Mouse (Mus musculus): ENCODE results near the gene Scp2d1.
"Not testable (repeated sequence)": the region's sequence is repeated elsewhere in the genome, so short reads cannot be mapped to it uniquely, and the experiment has no call there.

Scp2d1 gene

GRCm38 (mm10) chr2:144823356-144823755, at the start of gene Scp2d1:
Gene Scp2d1 (plus strand): TSS chr2:144823656.
- not testable (repeated sequence) for DNase-seq (ENCODE audit: low spot score)

GRCm38 (mm10) chr2:144774636-144775160, 48.8 kb upstream of the Scp2d1 start:
- no peak for DNase-seq (ENCODE audit: low spot score)

GRCm38 (mm10) chr2:144775626-144776025, 47.8 kb upstream of the Scp2d1 start:
- no peak for DNase-seq (ENCODE audit: low spot score)

- no peak for DNase-seq (ENCODE audit: low spot score)
These were observed 44.2 kb upstream of the Scp2d1 start for GRCm38 (mm10) chr2:144779263-144779662.

- DNase-seq (ENCODE audit: low spot score): no peak
These were observed 42.7 kb upstream of the Scp2d1 start for GRCm38 (mm10) chr2:144780731-144781130.

GRCm38 (mm10) chr2:144781871-144782270, 41.6 kb upstream of the Scp2d1 start:
- DNase-seq (ENCODE audit: low spot score): no peak

- no peak for DNase-seq (ENCODE audit: low spot score)
These were observed 41.0 kb upstream of the Scp2d1 start for GRCm38 (mm10) chr2:144782481-144782880.

- DNase-seq (ENCODE audit: low spot score): no peak
These were observed 40.3 kb upstream of the Scp2d1 start for GRCm38 (mm10) chr2:144783190-144783589.

- DNase-seq (ENCODE audit: low spot score): no peak
These were observed 39.6 kb upstream of the Scp2d1 start for GRCm38 (mm10) chr2:144783831-144784230.

- DNase-seq (ENCODE audit: low spot score): no peak
These were observed 31.7 kb upstream of the Scp2d1 start for GRCm38 (mm10) chr2:144791671-144792294.

- DNase-seq (ENCODE audit: low spot score): no peak
These were observed 25.9 kb upstream of the Scp2d1 start for GRCm38 (mm10) chr2:144797515-144797914.

- DNase-seq (ENCODE audit: low spot score): no peak
These were observed 15.4 kb upstream of the Scp2d1 start for GRCm38 (mm10) chr2:144807766-144808754.

- no peak for DNase-seq (ENCODE audit: low spot score)
These were observed 5.1 kb downstream of the Scp2d1 start for GRCm38 (mm10) chr2:144828457-144828985.

GRCm38 (mm10) chr2:144836667-144837311, 13.3 kb downstream of the Scp2d1 start:
- DNase-seq (ENCODE audit: low spot score): no peak

GRCm38 (mm10) chr2:144837312-144837679, 13.8 kb downstream of the Scp2d1 start:
- DNase-seq (ENCODE audit: low spot score): no peak

GRCm38 (mm10) chr2:144868827-144869226, 45.4 kb downstream of the Scp2d1 start:
- no peak for DNase-seq (ENCODE audit: low spot score)
